Mouse (Mus musculus): ENCODE measurements around the gene Oat. TPM values are rescaled to one million over a fixed set of nuclear protein-coding genes. Genes with fewer than 3 reads are reported as not detected.

The Oat gene
- polyA plus RNA-seq, 1 experiment = 98.5 TPM

DNA sequence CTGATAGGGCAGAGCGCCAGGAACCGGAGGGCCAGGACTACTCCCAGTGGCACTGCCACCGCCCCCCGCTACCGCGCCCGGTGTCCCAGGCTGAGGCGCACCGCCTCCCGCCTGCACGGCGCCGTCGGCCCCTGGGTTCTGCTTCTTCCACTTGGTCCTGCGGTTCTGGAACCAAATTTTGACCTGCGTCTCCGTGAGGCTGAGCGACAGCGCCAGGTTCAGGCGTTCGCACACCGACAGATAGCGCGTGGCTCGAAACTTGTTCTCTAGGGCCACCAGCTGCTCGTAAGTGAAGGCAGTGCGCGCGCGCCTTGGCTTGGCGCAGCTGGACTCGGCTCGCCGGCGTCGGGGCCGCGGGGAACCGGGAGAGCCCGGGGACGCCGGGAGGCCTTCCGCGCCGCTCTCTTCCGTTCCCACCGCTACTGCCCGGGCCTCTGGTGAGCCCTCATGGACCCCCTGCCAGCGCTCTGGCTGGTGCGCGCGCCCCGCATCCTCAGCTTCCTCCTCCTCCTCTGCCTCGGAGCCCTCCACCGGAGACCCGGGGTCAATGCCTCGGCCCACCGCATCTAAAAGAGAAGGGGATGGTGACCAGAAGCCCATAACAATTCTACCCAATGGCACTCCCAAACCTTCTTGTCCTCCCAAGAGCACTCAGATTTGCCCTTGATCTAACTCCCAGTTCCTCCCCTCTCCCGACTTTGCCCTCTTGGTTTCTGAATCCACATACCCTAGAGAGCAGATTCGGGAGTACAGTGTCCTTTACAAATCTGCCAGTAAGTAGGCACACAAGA, 21.2 kb upstream of the Oat start:
- Histone ChIP-seq H3K4me3 (replicated peaks; ENCODE audit: insufficient read depth, low read depth, low read length) (no peak overlapping the region), H3K27me3 (ENCODE audit: control insufficient read depth, insufficient read depth, low read length) (peaks cover 9% of the 10 kb centered on the region; the same call in 1 of the 2 replicates), H3K27ac (ENCODE audit: insufficient read depth, low read length) (no peak overlapping the region), H3K4me1 (ENCODE audit: control insufficient read depth, insufficient read depth, low read length) (0 out of 2 replicates have a peak, but pooled peaks cover 7% of the 10 kb centered on the region)
- WGBS = 1% methylated on average over 60 of the region's 60 CpGs
- no peak for TF ChIP-seq CTCF (IDR thresholded peaks at IDR 0.05; ENCODE audit: borderline replicate concordance, insufficient read depth, low read depth, low read length)
- DNase-seq = no peak

DNA sequence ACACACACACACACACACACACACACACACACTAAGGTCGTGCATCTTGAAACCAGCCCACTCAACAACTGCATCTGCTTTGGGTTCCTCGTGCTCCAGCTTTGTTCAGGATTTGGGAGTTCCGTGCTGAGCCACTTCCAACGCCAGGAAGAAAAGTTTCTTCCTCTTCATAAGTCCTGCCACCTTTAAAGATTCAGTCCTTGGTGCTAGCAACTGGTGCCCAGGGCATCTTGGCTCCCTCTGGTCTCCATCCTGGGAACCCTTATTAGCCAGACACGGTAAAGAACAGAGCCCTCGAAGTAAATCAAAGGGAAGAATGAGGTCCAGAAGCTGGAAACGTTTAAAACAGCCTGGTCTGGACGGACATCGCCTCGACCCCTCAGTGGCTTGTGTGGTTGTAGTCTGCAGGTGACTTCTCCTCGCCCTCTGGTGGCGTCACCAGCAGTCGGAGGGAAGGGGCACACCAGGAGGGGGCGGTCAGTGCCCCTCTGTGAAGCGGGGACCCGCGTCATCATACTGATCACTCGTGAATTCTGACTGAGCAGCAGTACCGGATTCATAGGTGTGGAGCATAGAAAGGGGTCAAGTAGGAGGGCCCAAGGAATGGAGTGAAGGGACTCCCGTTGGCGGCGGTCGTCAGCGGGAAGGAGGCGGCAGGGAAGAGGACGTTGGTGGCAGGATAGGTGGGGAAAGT, 20.5 kb upstream of the Oat start:
- H3K4me1 ChIP-seq (ENCODE audit: control insufficient read depth, insufficient read depth, low read length) = 0 out of 2 replicates have a peak, but pooled peaks cover 7% of the 10 kb centered on the region
- no peak overlapping the region for H3K4me3 ChIP-seq (replicated peaks; ENCODE audit: insufficient read depth, low read depth, low read length)
- no peak for TF ChIP-seq POLR2A (IDR thresholded peaks at IDR 0.05; ENCODE audit: borderline replicate concordance, insufficient read depth, low read length)
- TF ChIP-seq CTCF (IDR thresholded peaks at IDR 0.05; ENCODE audit: borderline replicate concordance, insufficient read depth, low read depth, low read length) = no peak
- peaks cover 9% of the 10 kb centered on the region; the same call in 1 of the 2 replicates for H3K27me3 ChIP-seq (ENCODE audit: control insufficient read depth, insufficient read depth, low read length)
- no peak overlapping the region for H3K27ac ChIP-seq (ENCODE audit: insufficient read depth, low read length)
- 13% methylated on average over 26 of the region's 26 CpGs for WGBS
- no peak for DNase-seq

DNA sequence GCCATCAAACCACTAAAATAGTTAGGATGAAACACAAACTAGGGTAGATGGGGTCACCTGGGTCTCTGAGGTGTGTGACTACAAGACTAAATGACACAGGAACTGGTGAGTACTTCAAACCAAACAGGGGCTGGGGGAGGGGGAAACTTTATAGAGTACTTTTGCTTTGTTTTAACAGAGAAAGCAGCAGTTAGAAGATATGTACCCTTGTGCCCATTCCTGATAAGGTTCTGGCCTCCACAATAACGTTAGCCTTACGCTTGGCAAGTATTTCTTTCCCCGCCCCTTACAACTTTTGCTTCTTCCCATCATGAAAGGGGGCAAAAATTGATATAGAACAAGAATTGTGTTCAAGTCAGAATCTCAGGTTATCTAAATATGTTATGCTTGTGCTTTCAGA, 19.6 kb upstream of the Oat start:
- no peak for TF ChIP-seq CTCF (IDR thresholded peaks at IDR 0.05; ENCODE audit: borderline replicate concordance, insufficient read depth, low read depth, low read length)
- TF ChIP-seq POLR2A (IDR thresholded peaks at IDR 0.05; ENCODE audit: borderline replicate concordance, insufficient read depth, low read length) = no peak
- WGBS = 91% methylated on average over 3 of the region's 3 CpGs
- Histone ChIP-seq H3K27me3 (ENCODE audit: control insufficient read depth, insufficient read depth, low read length) (peaks cover 9% of the 10 kb centered on the region; the same call in 1 of the 2 replicates), H3K4me1 (ENCODE audit: control insufficient read depth, insufficient read depth, low read length) (0 out of 2 replicates have a peak, but pooled peaks cover 7% of the 10 kb centered on the region), H3K27ac (ENCODE audit: insufficient read depth, low read length) (no peak overlapping the region), H3K4me3 (replicated peaks; ENCODE audit: insufficient read depth, low read depth, low read length) (no peak overlapping the region)
- DNase-seq = no peak

DNA sequence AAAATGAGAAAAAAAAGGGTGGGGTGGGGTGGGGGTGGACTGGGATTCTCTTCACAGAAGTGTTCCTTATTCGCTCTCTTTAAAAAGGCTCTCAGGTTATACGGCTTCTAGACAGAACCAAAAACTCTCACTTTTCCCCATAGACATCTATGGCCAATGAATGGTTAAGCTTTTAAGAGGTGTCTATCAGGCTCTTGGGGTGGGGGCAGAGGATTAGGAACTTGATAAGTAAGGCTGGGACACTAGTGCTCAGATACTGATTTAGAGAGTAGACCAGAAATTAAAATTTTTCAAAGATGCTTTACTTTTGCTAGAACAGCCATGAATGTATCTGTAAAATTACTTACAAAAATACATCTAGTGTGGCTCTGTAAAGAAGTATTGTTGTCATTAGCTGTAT, 18.1 kb upstream of the Oat start:
- WGBS = 96% methylated on average over 2 of the region's 2 CpGs
- Histone ChIP-seq H3K4me3 (replicated peaks; ENCODE audit: insufficient read depth, low read depth, low read length) (no peak overlapping the region), H3K27me3 (ENCODE audit: control insufficient read depth, insufficient read depth, low read length) (peaks cover 5% of the 10 kb centered on the region; the same call in 1 of the 2 replicates), H3K4me1 (ENCODE audit: control insufficient read depth, insufficient read depth, low read length) (peaks cover 5% of the 10 kb centered on the region; the same call in 1 of the 2 replicates), H3K27ac (ENCODE audit: insufficient read depth, low read length) (no peak overlapping the region)
- TF ChIP-seq CTCF (IDR thresholded peaks at IDR 0.05; ENCODE audit: borderline replicate concordance, insufficient read depth, low read depth, low read length) = no peak
- TF ChIP-seq POLR2A (IDR thresholded peaks at IDR 0.05; ENCODE audit: borderline replicate concordance, insufficient read depth, low read length) = no peak
- no peak for DNase-seq

DNA sequence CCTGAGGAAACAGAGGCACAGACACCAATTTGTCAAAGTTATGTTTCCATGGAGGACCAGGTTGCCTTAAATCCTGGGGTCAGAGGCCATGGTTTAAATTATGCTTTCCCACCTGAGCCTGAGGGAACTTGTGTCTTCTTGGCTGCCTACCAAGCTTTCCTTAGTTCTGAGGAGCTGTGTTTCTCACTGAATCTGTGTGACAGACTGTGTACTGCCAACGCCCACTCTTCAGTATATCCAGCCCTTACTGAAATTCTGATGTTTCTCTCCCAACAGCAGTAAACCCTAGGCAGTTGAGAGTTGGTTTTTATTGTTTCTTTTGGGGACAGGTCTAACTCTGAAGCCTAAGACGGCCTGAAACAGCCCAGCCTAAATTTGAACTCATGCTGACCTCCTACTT, 17.6 kb upstream of the Oat start:
- peaks cover 2% of the 10 kb centered on the region; the same call in 1 of the 2 replicates for H3K27me3 ChIP-seq (ENCODE audit: control insufficient read depth, insufficient read depth, low read length)
- no peak overlapping the region for H3K4me3 ChIP-seq (replicated peaks; ENCODE audit: insufficient read depth, low read depth, low read length)
- no peak overlapping the region for H3K27ac ChIP-seq (ENCODE audit: insufficient read depth, low read length)
- 83% methylated on average over 2 of the region's 2 CpGs for WGBS
- TF ChIP-seq POLR2A (IDR thresholded peaks at IDR 0.05; ENCODE audit: borderline replicate concordance, insufficient read depth, low read length) (no peak), CTCF (IDR thresholded peaks at IDR 0.05; ENCODE audit: borderline replicate concordance, insufficient read depth, low read depth, low read length) (no peak)
- no peak for DNase-seq
- peaks cover 2% of the 10 kb centered on the region; the same call in 1 of the 2 replicates for H3K4me1 ChIP-seq (ENCODE audit: control insufficient read depth, insufficient read depth, low read length)

DNA sequence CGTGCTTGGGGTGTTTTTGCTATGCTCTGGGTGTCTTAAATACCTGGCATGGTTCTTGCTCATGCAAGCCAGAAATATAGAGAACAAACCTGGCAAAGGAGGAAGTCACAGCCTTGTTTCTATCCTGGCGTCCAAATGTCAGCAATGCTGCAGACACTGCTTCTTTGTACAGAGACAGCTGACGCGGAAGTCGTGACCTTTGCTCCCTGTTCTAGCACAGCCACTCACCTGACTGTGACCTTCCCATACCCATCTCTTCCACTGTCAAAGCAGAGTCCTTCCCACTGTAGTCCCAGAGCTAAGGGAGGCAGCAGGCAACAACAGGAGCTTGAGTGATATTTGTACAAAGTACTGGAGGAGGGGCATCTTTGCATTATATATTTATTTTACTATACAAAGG, 13.4 kb upstream of the Oat start:
- WGBS = 46% methylated on average over 5 of the region's 5 CpGs
- no peak for DNase-seq
- Histone ChIP-seq H3K4me3 (replicated peaks; ENCODE audit: insufficient read depth, low read depth, low read length) (no peak overlapping the region), H3K27ac (ENCODE audit: insufficient read depth, low read length) (no peak overlapping the region), H3K27me3 (ENCODE audit: control insufficient read depth, insufficient read depth, low read length) (no peaks in the 10 kb centered on the region), H3K4me1 (ENCODE audit: control insufficient read depth, insufficient read depth, low read length) (peaks cover 2% of the 10 kb centered on the region; the same call in 1 of the 2 replicates)
- TF ChIP-seq POLR2A (IDR thresholded peaks at IDR 0.05; ENCODE audit: borderline replicate concordance, insufficient read depth, low read length) (no peak), CTCF (IDR thresholded peaks at IDR 0.05; ENCODE audit: borderline replicate concordance, insufficient read depth, low read depth, low read length) (no peak)

DNA sequence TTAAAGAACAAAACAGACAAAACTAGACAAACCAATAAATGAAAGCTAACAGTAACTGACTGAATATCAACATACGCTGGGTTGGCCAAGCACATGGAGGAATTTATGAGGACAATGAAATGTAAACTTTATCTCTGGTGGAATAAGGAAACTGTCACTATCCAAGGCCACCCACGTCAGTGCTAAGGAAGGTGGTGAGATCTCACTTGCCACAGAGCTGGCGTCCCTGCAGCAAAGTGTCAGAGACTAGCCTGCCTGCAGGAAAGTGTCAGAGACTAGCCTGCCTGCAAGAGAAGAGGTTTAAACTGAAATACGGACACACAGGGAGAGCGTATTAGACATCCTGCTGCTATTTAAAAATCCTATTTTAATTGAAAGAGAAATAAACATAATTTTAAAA, 11.0 kb upstream of the Oat start:
- TF ChIP-seq CTCF (IDR thresholded peaks at IDR 0.05; ENCODE audit: borderline replicate concordance, insufficient read depth, low read depth, low read length) (no peak), POLR2A (IDR thresholded peaks at IDR 0.05; ENCODE audit: borderline replicate concordance, insufficient read depth, low read length) (no peak)
- Histone ChIP-seq H3K4me1 (ENCODE audit: control insufficient read depth, insufficient read depth, low read length) (peaks cover 2% of the 10 kb centered on the region; the same call in 1 of the 2 replicates), H3K4me3 (replicated peaks; ENCODE audit: insufficient read depth, low read depth, low read length) (no peak overlapping the region), H3K27ac (ENCODE audit: insufficient read depth, low read length) (no peak overlapping the region), H3K27me3 (ENCODE audit: control insufficient read depth, insufficient read depth, low read length) (no peaks in the 10 kb centered on the region)
- 84% methylated on average over 5 of the region's 5 CpGs for WGBS
- DNase-seq = no peak

All from cerebellum, adult 2 months (tissue).